Mouse (Mus musculus) mesoderm, embryonic 11.5 days (tissue): ENCODE results near the gene Cltrn.

ENCODE experiments used
- DNase-seq: peaks from one replicate; pipeline ENCODE4 v3.0.0-alpha.2; 2012; ENCODE audit warnings: low read depth, low spot score

Gene Cltrn

GRCm38 (mm10) chrX:164139032-164139431 lies 50.4 kb downstream of the Cltrn start, which contains the start of gene Ace2:
TSS of gene Ace2 (plus strand) at chrX:164139332.
- no peak for DNase-seq

GRCm38 (mm10) chrX:164145463-164146250 lies 57.0 kb downstream of the Cltrn start:
- DNase-seq, result no peak

- no peak for DNase-seq
Observed at GRCm38 (mm10) chrX:164152703-164153102, 64.1 kb downstream of the Cltrn start.

GRCm38 (mm10) chrX:164153606-164154005 lies 65.0 kb downstream of the Cltrn start:
- no peak for DNase-seq

- DNase-seq, result no peak
Observed at GRCm38 (mm10) chrX:164154594-164154993, 66.0 kb downstream of the Cltrn start.

GRCm38 (mm10) chrX:164164681-164165080 lies 76.1 kb downstream of the Cltrn start:
- no peak for DNase-seq
